Mouse (Mus musculus) adrenal gland, postnatal 14 days (tissue): Measurements from ENCODE around the gene Syt5. TPM values are rescaled to one million over a fixed set of nuclear protein-coding genes. Genes with fewer than 3 reads are reported as not detected.

Experiments used
- DNase-seq: peaks from one replicate; pipeline ENCODE4 v3.0.0; 2021; ENCODE audit warnings: mixed read lengths
- microRNA-seq, 2 experiments: library from miRNA; unstranded; fragments of <30 nt; microRNA quantifications; one replicate each; pipeline ENCODE4 v1.2.0; 2021
- total RNA-seq: library from RNA; stranded (reverse); gene quantifications from 2 replicates; pipeline ENCODE4 v1.2.3, GENCODE M21; 2021

Syt5 gene
- total RNA-seq, 1 experiment from 2014 or later = 8.2 TPM

GRCm38 (mm10) chr7:4501558-4502397 is 45.6 kb downstream of the Syt5 start, which contains the start of gene Ppp1r12c:
Ppp1r12c (minus strand) TSS chr7:4501680.
- DNase-seq = peak; percentile 98

GRCm38 (mm10) chr7:4500892-4501471 is 46.4 kb downstream of the Syt5 start:
- DNase-seq = peak; percentile 77

- no peak for DNase-seq
Observed at GRCm38 (mm10) chr7:4499034-4499433, 48.3 kb downstream of the Syt5 start.

GRCm38 (mm10) chr7:4498251-4498650 is 49.1 kb downstream of the Syt5 start:
- DNase-seq = peak; percentile 81

GRCm38 (mm10) chr7:4497271-4497903 is 50.0 kb downstream of the Syt5 start:
- no peak for DNase-seq

GRCm38 (mm10) chr7:4496468-4496867 is 50.9 kb downstream of the Syt5 start:
- peak; percentile 46 for DNase-seq

- no peak for DNase-seq
Observed at GRCm38 (mm10) chr7:4493991-4494390, 53.4 kb downstream of the Syt5 start.

- no peak for DNase-seq
Observed at GRCm38 (mm10) chr7:4492284-4493224, 54.8 kb downstream of the Syt5 start.

GRCm38 (mm10) chr7:4491308-4491707 is 56.0 kb downstream of the Syt5 start:
- no peak for DNase-seq

Small RNA genes within 50 kb of the gene (microRNA-seq; reads per million reads assigned to microRNA genes)
- gene Gm23577 = 0 reads per million in 2 experiments

Other genes with a start within 250 kb of the Syt5 start
- 0.49 TPM in 1 of 2 replicates, not detected in the other for gene Ncr1, start 209.8 kb downstream of the Syt5 start, total RNA-seq
- gene Gp6, start 149.8 kb downstream of the Syt5 start, total RNA-seq = 0.15 and 0.38 TPM in 2 replicates
- gene Rdh13, start 101.9 kb downstream of the Syt5 start, total RNA-seq = 26.1 and 31.7 TPM in 2 replicates
- gene Eps8l1, start 86.9 kb downstream of the Syt5 start, total RNA-seq = 5.9 TPM in 2 replicates
- 83.4 and 90.8 TPM in 2 replicates for gene Ppp1r12c, start 45.9 kb downstream of the Syt5 start, total RNA-seq
- gene Tnnt1, start 31.2 kb downstream of the Syt5 start, total RNA-seq = 1.1 and 2.0 TPM in 2 replicates
- 0.85 and 3.0 TPM in 2 replicates for gene Tnni3, start 23.3 kb downstream of the Syt5 start, total RNA-seq
- 0.63 and 0.75 TPM in 2 replicates for gene Dnaaf3, start 15.1 kb downstream of the Syt5 start, total RNA-seq
- gene Ptprh, start 56.5 kb upstream of the Syt5 start, total RNA-seq = not detected in 2 replicates
- gene Tmem86b, start 83.9 kb upstream of the Syt5 start, total RNA-seq = 8.8 and 16.2 TPM in 2 replicates
- 80.9 and 86.1 TPM in 2 replicates for gene Ppp6r1, start 111.5 kb upstream of the Syt5 start, total RNA-seq
- 34.0 and 37.9 TPM in 2 replicates for gene Hspbp1, start 137.5 kb upstream of the Syt5 start, total RNA-seq
- gene Brsk1, start 143.1 kb upstream of the Syt5 start, total RNA-seq = 6.0 and 8.4 TPM in 2 replicates
- 0.30 and 0.79 TPM in 2 replicates for gene Tmem150b, start 177.7 kb upstream of the Syt5 start, total RNA-seq
- gene Kmt5c, start 192.6 kb upstream of the Syt5 start, total RNA-seq = 60.3 and 70.7 TPM in 2 replicates
- gene Cox6b2, start 205.6 kb upstream of the Syt5 start, total RNA-seq = 28.1 and 31.3 TPM in 2 replicates
- not detected in 2 replicates for gene Fam71e2, start 223.8 kb upstream of the Syt5 start, total RNA-seq
- gene Il11, start 235.3 kb upstream of the Syt5 start, total RNA-seq = not detected in 2 replicates
- gene Tmem190, start 235.4 kb upstream of the Syt5 start, total RNA-seq = not detected in 2 replicates
- gene Tmem238, start 242.1 kb upstream of the Syt5 start, total RNA-seq = 10.2 and 11.7 TPM in 2 replicates
- gene Rpl28, start 245.3 kb upstream of the Syt5 start, total RNA-seq = 1,145 and 1,281 TPM in 2 replicates